Mouse (Mus musculus): ENCODE measurements around the gene Asf1a. TPM values are rescaled to one million over a fixed set of nuclear protein-coding genes. Genes with fewer than 3 reads are reported as not detected.
"Not testable (repeated sequence)": the region's sequence is repeated elsewhere in the genome, so short reads cannot be mapped to it uniquely, and the experiment has no call there.

The Asf1a gene
- 9.1 and 9.2 TPM in 2 replicates for polyA plus RNA-seq (2012; rRNA removed)

DNA sequence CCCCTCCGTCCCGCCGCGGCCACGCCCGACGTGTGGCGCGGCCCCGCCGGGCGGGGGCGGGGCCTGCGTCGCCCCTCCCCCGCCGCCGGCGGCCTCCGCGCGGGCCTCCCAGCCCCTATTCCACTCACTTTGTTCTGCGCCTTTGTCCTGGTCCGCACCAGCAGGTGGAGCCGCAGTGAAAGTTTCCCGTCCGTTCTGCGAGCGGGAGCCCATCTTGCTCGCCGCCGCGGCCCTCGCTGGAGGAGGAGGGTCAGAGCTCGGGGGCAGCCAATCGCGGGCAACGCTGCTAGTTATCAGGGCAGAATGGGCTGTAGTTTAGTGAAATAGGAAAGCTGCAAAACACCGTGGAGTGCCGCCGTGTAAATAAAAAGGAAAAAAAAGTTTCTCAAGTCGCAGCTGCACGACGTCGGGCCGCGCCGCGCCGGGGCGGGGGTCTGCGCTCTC is at the start of gene Asf1a:
Asf1a (plus strand) TSS at position 81 of the 444 bp plus-strand sequence.
- peak; percentile 52 for DNase-seq (ENCODE audit: low read depth)

GRCm38 (mm10) chr10:53562001-53562400 is 34.6 kb upstream of the Asf1a start:
- no peak for DNase-seq (ENCODE audit: low read depth)

DNA sequence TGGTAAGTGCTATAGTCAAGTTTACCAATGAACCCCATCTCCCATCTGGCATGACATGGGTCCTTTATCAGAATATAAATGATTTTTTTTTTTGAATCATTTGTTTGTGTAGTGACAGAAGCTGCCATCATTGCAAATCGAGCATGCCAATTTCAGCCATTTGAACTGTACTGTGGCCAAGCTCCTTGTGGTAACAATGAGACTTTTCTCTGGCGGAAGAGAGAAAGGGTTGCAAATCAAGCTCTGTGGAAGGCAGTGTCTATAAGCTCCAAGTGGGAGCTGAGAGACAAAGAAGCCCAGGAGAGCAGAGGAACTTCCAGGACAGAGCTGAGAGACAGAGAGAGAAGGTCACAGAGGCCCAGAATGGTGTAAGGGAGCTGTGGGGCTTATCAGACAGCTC is 31.0 kb upstream of the Asf1a start:
- no peak for DNase-seq (ENCODE audit: low read depth)

- DNase-seq (ENCODE audit: low read depth) = no peak
Measured at GRCm38 (mm10) chr10:53568531-53568930, 28.0 kb upstream of the Asf1a start.

GRCm38 (mm10) chr10:53580137-53580536 is 16.4 kb upstream of the Asf1a start:
- no peak for DNase-seq (ENCODE audit: low read depth)

DNA sequence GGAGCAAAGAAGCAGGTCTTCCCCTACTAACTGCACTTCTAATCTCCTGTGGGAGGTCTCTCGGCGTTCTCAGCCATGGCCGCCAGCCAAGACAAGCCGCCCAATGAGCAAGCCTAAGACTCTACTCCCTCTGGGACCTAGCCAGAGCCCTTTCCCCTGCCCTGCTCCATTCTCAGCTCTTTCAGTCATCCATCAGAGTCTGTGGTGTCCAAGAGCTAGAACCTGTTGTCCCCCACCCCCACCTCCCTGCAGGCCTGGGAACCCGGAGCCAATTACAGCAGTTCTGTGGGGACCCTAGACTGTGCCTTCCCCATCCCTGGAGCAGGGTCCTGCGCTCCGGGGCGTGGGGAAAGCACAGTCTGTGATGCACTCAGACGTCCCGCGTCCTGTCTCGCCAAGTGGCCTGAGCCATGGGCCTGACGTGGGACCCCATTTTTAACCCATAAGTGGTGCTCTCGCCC is 15.9 kb upstream of the Asf1a start:
- DNase-seq (ENCODE audit: low read depth) = no peak

DNA sequence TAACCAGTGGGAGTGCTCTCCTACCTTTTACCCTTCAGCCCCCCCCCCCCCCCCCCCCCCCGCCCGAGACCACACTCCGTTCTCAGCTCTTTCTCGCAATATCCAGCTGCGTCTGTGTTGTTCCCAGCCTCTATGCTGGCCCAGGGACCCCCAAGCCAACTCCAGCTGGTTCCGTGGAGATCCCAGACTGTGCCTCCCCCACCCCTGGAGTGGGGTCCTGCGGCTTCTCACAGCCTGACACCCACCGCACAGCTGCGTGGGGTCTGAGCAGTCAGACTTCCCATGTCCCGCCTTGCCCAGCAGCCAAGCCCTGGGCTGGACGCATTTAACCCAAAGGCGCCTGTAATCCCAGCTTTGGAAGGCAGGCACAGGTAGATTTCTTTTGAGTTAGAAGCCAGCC is 15.5 kb upstream of the Asf1a start:
- no peak for DNase-seq (ENCODE audit: low read depth)

GRCm38 (mm10) chr10:53585777-53586176 is 10.8 kb upstream of the Asf1a start:
- no peak for DNase-seq (ENCODE audit: low read depth)

DNA sequence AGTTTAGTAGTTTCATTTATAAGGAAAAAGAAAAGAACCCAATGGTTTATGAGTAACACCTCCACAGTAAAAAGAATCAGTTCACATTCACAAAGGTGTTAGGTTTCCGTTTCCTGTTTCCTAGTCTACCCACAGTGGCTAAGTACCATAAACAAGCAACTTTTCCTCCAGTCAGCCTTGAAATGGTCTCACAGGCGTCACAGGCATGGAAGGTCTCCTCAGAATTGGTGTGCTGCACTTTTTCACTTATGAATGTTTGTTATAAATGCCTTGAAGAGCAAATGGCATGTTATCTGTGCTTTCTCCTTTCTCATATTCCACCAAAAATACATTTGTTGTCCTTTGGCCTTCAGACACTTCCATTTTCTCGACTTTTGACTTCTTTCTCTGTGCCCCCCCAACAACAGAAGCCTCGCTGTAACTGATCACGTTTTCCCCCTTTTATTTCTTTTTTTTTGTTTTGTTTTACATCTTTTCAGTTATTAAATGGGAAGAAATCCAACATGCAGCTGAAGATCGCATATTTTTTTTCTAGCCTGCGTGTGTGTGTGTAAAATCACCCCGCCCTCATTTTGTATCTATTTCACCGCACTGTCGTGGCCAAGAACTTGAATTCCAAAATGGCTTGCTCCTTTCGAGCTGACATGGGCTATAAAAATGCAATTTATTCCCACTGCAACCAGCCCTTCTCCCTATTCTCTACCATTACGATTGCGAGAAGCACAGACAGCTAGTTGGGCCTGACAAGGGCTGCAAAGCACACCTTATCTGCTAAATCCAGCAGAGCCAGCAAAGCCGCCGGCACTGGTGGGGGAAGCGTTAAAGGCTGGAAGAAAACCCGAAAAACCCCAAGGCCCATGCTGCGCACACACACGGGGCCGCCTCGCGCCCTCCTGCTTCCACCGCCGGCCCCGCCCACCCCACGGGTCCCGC is 547 bp upstream of the Asf1a start:
- DNase-seq (ENCODE audit: low read depth) = no peak

DNA sequence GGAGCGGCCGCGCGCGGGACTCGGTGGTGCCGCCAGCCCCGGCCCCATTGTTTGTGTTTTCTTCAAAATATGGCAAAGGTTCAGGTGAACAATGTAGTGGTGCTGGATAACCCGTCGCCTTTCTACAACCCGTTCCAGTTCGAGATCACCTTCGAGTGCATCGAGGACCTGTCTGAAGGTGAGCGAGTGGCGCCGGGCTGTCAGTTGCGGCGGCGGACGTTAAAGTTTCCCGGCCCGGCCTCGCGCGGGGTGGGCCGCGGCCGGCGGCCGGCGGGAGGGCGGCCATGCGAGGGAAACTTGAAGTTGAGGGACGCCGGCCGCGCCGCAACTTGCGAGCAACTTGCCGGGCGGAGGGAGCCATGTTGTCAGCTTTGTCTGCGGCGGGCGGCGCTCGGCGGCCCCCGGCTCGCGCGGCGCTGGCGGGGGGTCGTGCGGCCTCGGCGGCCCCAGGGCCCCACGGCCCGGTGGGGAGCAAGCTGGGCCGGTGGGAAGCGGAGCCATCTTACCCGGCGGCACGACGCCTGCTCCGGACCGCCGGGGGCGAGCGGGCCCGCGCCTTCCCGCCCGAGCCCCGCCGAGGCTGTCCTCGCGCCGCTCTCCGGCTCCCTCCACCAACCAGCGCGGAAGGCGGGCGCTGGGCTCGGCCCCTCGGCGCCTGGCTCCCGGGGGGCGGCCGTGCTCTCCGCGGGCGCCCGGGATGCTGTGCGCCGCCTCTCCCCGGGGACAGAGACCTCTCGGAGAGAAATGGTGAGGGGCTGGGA is 744 bp downstream of the Asf1a start:
- no peak for DNase-seq (ENCODE audit: low read depth)

DNA sequence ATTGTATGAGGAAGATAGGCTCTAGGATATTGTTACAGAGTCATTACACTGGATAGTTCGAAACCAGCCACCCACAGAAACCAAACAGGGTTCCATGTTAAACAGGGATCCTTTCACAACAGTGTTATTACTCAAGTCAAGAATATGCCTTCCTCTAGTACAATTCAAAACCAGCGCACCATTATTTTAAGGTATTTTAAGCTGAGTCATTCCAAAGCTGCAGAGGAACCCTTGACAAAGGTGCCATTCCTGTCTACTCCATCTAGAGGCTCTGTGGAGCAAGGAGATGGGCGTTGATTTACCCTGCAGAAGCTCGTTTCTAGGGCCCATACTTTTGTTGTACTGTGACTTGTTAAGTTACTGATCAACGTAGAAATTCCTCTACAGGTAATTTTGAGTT is 2.3 kb downstream of the Asf1a start:
- no peak for DNase-seq (ENCODE audit: low read depth)

GRCm38 (mm10) chr10:53605328-53605727 is 8.8 kb downstream of the Asf1a start:
- no peak for DNase-seq (ENCODE audit: low read depth)

- no peak for DNase-seq (ENCODE audit: low read depth)
Measured at GRCm38 (mm10) chr10:53608274-53608673, 11.7 kb downstream of the Asf1a start.

- no peak for DNase-seq (ENCODE audit: low read depth)
Measured at GRCm38 (mm10) chr10:53612172-53612571, 15.6 kb downstream of the Asf1a start.

DNA sequence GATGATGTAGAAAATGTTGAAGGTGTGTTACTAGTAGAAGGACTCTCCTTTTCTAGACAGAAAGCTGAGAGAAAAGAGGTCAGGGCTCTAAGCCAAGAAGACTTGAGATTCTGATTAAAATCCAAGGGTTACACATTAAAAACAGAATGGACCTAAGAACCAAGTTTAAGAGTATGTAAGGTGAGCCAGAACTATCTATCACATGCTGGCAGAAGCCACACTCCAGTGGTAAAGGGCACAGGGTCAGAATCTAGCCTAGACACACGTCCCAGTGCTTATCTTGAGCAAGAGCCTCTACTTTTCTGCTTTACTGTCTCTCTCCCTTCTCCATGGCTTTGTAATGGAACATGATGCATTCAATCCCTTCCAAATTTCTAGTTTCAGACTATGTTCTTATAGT is 17.4 kb downstream of the Asf1a start:
- DNase-seq (ENCODE audit: low read depth) = no peak

DNA sequence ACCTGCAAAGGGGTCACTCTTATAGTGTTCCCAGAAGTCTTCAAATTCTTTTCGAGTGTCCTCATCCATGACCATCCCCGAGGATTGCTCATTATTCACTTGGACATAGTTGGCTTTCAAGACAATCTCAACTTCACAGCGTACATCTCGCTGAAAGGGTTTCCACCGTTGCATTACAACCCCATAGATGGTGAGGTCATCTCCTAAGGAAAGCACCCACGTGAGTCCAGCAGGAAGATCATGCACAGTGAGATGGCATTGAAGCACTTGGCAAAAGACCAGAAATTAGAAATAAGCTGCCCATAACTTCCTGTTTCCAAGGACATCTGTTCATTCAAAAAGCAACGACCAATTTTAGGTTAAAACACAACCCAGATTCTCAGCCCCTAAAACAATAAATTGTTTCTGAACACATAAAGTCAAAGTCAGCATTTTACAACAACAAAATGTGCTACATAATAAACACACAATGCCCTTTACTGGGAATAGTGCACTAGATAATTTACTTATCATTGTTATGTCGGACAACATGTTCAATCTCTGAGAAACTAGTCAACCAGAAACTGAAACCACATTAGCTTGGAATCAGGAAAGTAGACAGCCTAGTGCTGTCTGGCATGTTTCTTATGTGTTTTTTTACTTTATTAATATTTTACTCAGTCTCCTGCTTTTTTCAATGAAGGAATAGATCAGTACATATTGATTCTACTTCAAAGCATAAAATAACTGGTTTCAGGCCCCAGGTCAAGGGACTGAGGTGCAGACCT is 19.5 kb downstream of the Asf1a start:
- DNase-seq (ENCODE audit: low read depth) = no peak

GRCm38 (mm10) chr10:53629247-53629917 is 32.8 kb downstream of the Asf1a start:
- no peak for DNase-seq (ENCODE audit: low read depth)

DNA sequence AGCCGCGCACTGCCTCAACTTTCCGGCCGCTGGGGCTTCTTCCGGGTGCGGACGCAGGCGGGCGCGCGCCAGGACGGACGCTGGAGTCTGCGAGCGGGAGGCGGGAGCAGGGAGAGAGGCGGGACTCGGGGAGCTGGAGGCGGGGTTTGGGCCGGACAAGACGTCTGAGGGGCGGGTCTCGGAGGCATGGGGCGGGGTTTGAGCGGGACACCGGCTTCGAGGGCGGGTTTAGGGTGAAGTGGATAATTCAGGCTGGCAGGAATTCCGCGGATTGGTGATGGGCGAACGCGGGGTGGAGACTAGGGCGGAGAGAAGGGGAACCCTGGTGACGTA is 33.3 kb downstream of the Asf1a start:
- no peak for DNase-seq (ENCODE audit: low read depth)

GRCm38 (mm10) chr10:53630339-53630738 is 33.8 kb downstream of the Asf1a start, which contains the start of gene Mcm9:
Gene Mcm9 (minus strand): TSS chr10:53630439.
- not testable (repeated sequence) for DNase-seq (ENCODE audit: low read depth)

GRCm38 (mm10) chr10:53634160-53634559 is 37.6 kb downstream of the Asf1a start:
- no peak for DNase-seq (ENCODE audit: low read depth)

DNA sequence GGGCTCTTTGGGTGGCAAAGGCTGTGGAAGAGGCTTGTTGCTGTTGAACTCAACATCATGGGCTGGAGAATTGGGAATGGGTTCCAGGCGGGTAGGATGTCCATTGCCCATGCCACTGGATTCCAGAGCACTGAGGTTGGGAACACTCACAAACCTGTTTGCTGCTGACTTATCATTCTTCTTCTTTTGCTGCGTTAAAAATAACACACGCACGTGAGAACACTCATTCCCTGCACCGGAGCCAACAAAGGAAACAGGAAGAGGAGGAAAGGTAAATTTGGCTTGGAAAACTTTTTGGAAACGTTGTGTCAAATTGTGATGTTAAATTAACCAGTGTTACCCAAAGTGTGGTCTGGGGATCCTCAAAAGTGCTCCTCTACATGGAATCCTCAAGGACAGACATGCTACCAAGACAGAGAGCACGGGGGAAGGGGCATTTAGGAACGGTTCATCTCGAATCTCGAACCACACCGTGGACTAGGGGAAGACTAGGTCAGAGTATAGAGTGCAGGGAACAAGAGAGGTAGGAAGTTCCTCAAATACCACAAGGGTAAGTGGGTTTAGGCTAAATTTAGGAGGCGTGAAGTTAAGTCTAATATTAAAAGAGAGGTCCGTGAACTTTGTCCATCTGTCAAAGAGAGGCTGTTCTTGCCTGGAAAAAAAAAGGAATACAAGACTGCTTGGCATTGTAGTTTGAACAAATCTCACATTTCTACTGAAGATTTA is 38.9 kb downstream of the Asf1a start:
- no peak for DNase-seq (ENCODE audit: low read depth)

Measured in gonadal fat pad, adult 2 months (tissue).